Mouse (Mus musculus) embryo, embryonic 11.5 days (tissue): Measurements from ENCODE around the gene D2hgdh.
"Not testable (repeated sequence)": the region's sequence is repeated elsewhere in the genome, so short reads cannot be mapped to it uniquely, and the experiment has no call there.

Experiments used
- DNase-seq: peaks from one replicate; pipeline ENCODE4 v3.0.0-alpha.2; 2012; ENCODE audit warnings: low read depth, low spot score

D2hgdh gene

DNA sequence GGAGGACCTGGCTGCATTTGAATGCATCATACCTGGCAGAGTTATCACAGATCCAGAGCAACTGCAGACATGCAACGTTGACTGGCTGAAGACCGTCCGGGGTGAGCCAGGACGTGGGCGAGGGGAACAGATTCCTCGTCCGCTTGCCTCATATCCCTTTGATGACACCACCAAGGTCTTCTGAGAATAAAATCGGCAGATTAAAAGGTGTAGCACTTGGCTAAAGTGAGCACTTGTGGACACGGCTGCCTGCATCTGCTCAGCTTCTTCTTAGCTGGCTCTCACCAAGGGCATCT, 1.8 kb downstream of the D2hgdh start:
- no peak for DNase-seq

GRCm38 (mm10) chr1:93832754-93833360, 8.1 kb downstream of the D2hgdh start:
- not testable (repeated sequence) for DNase-seq

- DNase-seq, result no peak
These were observed 10.0 kb downstream of the D2hgdh start for GRCm38 (mm10) chr1:93834671-93835150.

GRCm38 (mm10) chr1:93835211-93835610, 10.5 kb downstream of the D2hgdh start:
- no peak for DNase-seq

DNA sequence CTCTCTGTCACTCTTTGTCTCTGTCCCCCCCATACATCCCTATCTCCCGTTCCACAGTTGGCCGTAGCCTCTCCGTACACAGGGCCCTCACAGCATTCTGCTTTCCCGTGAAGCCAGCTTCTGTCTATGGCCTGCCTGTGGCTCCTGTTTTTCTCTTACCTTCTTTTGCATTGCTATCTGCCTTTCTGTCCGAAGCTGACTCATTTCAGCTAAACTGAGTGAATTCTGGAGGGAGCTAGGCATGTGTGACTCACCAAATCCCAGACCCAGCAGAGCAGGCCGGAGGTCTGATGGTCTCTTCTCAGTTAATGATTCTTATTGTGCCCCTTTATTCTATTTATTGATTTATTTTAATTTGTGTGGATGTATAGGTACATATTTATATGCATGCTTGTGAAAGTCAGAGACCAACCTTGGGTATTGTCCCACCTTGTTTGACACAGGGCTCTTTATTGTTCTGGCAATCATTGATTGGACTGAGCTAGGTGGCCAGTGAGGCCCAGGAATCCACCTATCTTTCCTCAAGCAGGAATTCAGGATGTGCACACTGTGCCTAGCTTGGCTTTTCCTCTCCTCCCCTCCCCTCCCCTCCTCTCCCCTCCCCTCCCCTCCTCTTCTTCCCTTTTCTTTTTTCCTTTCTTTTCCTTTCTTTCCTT, 11.3 kb downstream of the D2hgdh start:
- DNase-seq, result no peak

- DNase-seq, result no peak
These were observed 11.8 kb downstream of the D2hgdh start for GRCm38 (mm10) chr1:93836532-93836913.

DNA sequence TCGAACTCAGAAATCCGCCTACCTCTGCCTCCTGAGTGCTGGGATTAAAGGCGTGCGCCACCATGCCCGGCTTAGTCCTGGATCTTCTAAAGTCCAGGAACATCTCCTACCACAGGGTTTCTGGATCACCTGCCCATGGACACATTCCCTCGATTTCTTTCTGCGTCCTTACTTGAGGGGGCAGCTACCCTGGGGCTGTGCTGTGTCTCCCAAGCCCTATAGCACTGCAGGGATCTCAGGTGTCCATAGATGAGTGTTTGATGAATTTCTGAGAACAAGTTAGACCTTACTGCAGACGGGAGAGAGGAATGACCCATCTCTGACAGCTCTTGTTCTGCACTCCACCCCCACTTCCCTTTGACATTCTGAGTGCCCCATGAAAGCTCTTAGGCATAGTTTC, 12.6 kb downstream of the D2hgdh start:
- DNase-seq, result no peak

DNA sequence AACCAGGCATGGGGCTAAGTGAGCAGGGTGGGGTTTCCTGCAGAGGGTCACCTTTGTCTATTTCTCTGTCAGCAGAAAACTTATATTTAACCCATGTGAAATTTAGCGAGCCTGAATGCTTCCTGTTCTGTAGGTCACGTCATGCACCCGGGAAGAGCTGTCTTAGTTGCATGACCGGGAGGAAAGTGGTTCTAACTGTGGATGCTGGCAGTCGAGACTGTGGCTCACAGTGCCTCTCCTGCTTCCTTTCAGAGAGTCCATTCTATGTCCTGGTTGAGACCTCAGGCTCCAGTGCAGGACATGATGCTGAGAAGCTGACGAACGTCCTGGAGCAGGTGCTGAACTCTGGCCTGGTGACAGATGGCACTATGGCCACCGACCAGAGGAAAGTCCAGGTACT, 13.9 kb downstream of the D2hgdh start:
- DNase-seq, result not testable (repeated sequence)

DNA sequence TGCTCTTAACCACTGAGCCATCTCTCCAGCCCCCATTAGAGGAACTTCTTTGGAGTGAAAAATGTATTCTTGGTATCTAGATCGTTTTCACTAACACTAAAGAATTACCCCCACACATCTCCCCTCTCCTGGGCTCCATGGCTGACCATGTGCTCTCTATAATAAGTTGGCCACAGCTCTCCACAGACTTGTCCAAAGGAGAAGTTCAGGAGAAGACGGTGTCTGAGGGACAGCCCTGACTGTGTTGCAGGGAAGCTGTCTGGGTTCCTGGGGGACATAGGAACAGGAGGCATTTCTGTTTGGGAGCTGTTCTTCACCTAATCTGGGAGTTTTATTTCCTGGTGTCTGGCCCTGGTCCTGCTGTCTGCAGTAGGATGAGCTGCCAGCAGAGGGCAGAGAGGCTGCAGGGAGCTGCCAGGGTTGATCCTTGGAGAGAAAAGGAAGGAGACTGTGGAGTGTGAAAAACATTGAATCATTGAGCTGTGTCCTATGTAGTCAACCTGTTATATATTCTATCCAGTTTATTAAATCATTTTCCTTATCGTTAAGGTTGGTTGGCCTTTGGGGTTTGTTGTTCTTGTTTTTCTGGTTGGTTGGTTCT, 21.2 kb downstream of the D2hgdh start:
- DNase-seq, result not testable (repeated sequence)

DNA sequence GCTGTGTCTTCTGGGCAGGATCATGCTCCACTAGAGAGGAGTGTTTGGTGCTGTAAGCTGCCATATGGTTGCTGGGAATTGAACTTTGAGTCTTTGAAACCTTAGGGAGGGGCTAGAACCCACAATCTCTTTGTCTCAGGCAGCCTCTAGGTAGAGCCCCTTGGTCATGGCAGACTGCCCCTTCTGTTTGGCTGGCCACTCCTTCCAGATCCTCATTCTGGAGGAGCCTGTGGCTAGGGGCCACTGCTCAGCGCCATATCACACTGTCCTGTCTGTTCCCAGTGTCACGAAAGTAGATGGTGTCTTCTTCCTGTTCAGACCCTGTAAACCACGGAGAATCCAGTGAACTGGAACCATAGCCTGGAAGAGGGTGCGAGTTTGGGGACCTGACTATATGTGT, 31.1 kb downstream of the D2hgdh start:
- not testable (repeated sequence) for DNase-seq

GRCm38 (mm10) chr1:93857370-93857769, 32.7 kb downstream of the D2hgdh start:
- DNase-seq, result no peak

- DNase-seq, result no peak
These were observed 33.3 kb downstream of the D2hgdh start for GRCm38 (mm10) chr1:93857991-93858390.

DNA sequence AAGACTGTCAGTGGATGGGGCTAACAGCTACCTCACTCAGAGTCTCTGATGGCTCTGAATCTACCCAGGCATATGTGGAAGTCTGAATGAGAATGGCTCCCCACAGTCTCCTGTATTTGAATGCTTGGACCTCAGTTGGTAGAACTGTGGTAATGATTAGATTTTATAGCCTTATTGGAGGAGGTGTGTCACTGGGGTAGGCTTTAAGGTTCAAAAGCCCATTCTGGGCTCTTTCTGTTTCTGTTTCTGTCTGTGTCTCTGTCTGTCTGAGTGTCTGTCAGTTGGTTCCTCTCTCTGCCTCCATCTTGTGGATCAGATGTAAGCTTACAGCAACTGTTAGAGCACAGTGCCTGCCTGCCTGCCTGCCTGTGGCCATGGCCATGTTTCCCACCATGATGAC, 34.9 kb downstream of the D2hgdh start:
- no peak for DNase-seq

DNA sequence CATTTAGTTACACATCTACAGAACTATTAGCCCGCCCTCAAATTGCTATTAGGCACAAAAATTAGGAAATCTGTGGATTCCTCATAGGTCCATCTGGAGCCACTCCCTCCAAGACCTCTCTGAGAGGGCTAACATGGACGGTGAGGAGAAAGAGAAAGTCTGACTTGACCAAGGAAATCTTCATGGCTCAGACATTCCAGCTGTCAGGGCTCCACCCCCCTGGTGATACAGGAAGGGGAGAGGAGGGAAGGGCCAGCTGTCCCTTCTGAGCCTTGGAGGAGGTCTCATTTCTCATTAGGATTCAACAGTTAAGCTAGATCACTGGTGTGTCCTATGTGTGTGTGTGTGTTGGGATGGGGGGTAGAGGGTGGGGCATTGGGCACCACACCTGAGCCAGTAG, 36.3 kb downstream of the D2hgdh start, which contains the start of gene Gal3st2:
Gene Gal3st2, plus strand, starts transcription at position 259 of the 400 bp plus-strand sequence.
- not testable (repeated sequence) for DNase-seq

DNA sequence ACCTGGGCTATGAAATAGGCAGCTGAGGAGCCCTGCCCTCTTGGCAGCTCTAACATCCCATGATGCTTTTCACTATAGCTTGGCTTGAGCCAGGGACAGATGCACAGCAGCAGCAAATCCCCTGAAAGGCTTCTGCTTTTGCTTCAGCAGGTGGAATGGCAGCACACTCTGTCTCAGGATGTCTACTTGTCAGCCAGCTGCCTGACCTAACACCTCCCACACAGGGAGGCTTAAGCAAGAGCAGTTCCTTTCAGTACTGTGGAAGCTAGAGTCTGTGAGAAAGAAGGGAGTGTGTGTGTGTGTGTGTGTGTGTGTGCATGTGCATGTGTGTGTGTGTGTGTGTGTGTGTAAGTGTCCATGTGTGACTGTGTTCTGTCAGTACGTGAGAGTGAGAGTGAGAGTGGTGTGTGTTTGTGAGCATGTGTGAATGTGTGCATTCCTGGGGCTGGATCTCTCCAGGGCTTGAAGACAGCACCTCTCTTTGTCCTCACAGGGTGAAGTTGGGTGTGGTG, 46.9 kb downstream of the D2hgdh start:
- DNase-seq, result not testable (repeated sequence)

GRCm38 (mm10) chr1:93874405-93874804, 49.7 kb downstream of the D2hgdh start:
- not testable (repeated sequence) for DNase-seq

DNA sequence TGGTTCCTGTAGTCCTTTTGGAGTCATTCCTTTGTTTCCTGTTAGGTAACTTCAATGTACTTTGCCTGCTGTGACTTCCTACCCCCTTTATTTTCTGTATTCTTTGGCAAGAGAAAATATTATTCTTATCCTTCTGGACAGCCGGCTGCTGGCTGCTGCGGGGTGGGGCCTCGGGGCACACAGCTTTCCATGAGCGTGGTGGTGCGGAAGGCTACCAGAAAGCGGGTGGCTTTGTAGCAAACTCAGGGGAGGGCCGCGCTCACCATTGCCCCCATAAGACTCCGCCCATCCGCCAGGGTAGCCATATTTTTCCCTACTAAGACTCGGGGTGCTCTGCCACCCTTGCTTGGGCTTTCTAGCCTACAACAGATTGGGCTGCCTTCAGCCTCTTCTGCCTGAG, 57.1 kb downstream of the D2hgdh start:
- DNase-seq, result not testable (repeated sequence)

- DNase-seq, result not testable (repeated sequence)
These were observed 66.2 kb downstream of the D2hgdh start for GRCm38 (mm10) chr1:93890936-93891335.

GRCm38 (mm10) chr1:93897395-93897794, 72.7 kb downstream of the D2hgdh start:
- not testable (repeated sequence) for DNase-seq

DNA sequence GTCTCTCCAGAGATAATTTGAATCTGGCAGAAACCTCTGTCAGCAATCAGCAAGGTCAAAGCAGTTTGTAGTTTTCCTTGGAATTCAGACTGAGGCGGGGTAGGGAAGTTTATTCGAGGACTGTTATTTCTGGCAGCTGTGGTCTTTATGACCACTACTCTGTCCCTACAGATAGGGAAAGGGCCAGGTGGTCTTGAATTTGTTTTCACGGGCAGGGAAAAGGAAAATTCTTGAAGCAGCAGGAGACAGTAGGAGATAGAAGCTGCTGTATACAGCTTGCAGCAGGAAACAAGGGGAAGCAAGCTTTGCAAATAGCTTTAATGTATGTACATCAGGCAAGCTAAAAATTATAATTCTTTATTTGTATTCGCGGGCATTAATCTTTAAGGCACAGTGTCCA, 76.6 kb downstream of the D2hgdh start:
- DNase-seq, result not testable (repeated sequence)
